Mouse (Mus musculus): ENCODE measurements around the gene Tia1. TPM values are rescaled to one million over a fixed set of nuclear protein-coding genes. Genes with fewer than 3 reads are reported as not detected.
A peak's percentile ranks its signal among the peaks of the same experiment; 100 is the strongest.

Gene Tia1
- total and polyA plus RNA-seq, 2 experiments from 2014 or later: 67.8 to 76.7 TPM

DNA sequence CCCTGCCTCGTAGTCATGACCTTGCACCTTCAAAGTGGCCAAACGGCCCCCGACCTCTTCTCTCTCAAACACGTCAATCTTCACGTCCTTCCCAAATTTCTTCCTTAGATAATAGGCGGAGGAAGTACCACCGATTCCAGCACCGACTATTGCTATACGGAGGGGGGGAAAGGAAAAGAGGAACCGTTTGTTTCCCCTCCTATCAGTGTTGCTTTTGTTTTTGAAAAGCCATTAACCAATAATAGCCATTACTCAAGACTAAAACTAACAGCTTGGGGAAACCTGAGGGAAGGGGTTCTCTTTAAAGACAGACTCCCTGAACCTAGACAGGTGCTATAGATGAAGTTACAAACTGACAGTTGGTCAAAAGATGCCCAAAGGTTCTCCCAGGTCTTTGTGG, 8.1 kb upstream of the Tia1 start:
- Histone ChIP-seq H3K4me3 (ENCODE audit: low read depth, low read length) (peak overlapping the region; percentile 78), H3K4me1 (ENCODE audit: control insufficient read depth, insufficient read depth) (peaks cover 24% of the 10 kb centered on the region), H3K27me3 (ENCODE audit: control insufficient read depth, insufficient read depth, low read length) (no peaks in the 10 kb centered on the region), H3K27ac (ENCODE audit: low read depth) (peak overlapping the region; percentile 81), H3K36me3 (replicated peaks; ENCODE audit: control insufficient read depth, insufficient read depth, low read length) (peaks cover 16% of the 10 kb centered on the region), H3K9me3 (replicated peaks; ENCODE audit: control insufficient read depth, low read length) (no peaks in the 10 kb centered on the region), H3K9ac (replicated peaks; ENCODE audit: low read depth, low read length) (peak overlapping the region; percentile 66), H3K4me2 (ENCODE audit: low read depth, low read length) (peak overlapping the region; percentile 74)
- 24% methylated on average over 10 of the region's 10 CpGs for WGBS
- DNase-seq (ENCODE audit: low spot score): no peak
- TF ChIP-seq EP300 (IDR thresholded peaks at IDR 0.05; ENCODE audit: low read depth): no peak
- TF ChIP-seq CTCF (IDR thresholded peaks at IDR 0.05; ENCODE audit: low read depth): no peak
- ATAC-seq (ENCODE audit: insufficient read depth, low read depth): no peak

DNA sequence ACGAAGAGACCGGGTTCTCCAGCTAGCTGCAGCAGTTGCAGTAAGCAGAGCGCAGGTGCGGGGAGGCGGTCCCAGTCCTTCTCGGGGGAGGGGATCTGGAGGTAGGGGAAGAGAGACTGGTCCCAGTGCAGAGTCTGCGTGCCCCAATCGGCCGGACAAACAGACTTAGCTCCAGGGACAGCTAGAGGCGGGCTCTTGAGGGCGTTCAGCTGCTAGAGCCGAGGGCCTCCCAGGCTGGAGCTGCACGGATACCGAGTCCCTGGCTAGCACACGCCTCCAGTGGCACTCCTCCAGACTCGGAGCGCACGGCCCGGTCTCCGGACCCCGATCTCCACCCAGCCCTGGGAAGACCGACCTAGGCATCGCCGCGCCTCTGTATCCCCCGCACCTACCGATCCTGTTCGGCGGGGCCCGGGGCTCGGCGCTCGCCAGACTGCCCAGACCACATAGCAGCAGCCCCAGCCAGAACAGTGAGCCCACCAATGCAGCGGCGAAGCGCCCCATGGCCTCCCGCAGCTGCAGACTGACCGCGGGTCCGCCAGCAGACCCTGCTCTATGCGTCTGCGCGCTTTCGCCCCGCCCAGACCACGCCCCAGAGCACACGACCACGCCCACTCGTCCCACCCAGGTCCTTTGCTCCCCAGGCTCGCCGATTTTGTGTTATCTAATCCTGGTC, 7.3 kb upstream of the Tia1 start, which contains the start of gene Pcyox1:
TSS of gene Pcyox1 (minus strand) at position 574 of the 676 bp plus-strand sequence.
- WGBS: under 1% methylated on average over 51 of the region's 51 CpGs
- peak; percentile 93 for ATAC-seq (ENCODE audit: insufficient read depth, low read depth)

DNA sequence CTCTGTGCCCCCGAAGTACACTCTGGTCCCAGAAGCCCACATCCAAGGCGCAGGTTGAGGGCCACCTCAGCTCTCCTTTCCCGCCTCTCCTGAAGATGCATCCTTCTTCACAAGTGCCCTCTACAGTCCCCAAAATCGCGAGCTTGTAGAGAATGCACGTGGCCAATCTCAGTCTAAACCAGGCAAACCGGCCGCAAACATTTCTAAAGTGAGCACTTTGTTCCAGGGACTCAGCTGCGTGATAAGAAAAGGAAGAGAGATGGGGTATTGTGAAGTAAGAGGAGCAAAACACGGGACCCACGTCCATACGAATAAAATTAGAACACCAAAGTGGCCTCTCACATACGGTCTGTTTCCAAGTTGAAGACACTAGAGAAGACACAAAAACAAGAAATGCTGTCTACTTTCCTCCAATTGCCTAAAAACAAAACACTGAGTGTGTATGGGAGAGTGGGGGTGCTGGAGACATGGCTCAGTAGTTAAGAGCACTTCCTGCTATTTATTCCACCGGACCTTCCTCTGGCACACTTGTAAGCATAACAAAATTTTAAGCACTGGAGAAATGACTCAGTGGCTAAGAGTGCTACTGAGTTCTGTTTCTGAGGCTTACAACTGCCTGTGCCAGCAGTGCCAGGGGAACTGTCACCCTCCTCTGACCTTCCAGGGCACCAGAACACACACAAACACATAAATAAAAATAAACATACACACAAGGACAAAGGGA, 6.6 kb upstream of the Tia1 start:
- Histone ChIP-seq H3K4me1 (ENCODE audit: control insufficient read depth, insufficient read depth) (peaks cover 24% of the 10 kb centered on the region), H3K36me3 (replicated peaks; ENCODE audit: control insufficient read depth, insufficient read depth, low read length) (peaks cover 1% of the 10 kb centered on the region), H3K27ac (ENCODE audit: low read depth) (peak overlapping the region; percentile 81), H3K4me3 (ENCODE audit: low read depth, low read length) (peak overlapping the region; percentile 78), H3K27me3 (ENCODE audit: control insufficient read depth, insufficient read depth, low read length) (no peaks in the 10 kb centered on the region), H3K9ac (replicated peaks; ENCODE audit: low read depth, low read length) (peak overlapping the region; percentile 66; the same call in 1 of the 2 replicates), H3K4me2 (ENCODE audit: low read depth, low read length) (peak overlapping the region; percentile 74), H3K9me3 (replicated peaks; ENCODE audit: control insufficient read depth, low read length) (no peaks in the 10 kb centered on the region)
- 2% methylated on average over 14 of the region's 14 CpGs for WGBS
- ATAC-seq (ENCODE audit: insufficient read depth, low read depth) (no peak; the same call in 1 of the 2 replicates), DNase-seq (ENCODE audit: low spot score) (no peak)
- no peak for TF ChIP-seq CTCF (IDR thresholded peaks at IDR 0.05; ENCODE audit: low read depth)

More for the DNA sequence above, 7.3 kb upstream of the Tia1 start, which contains the start of gene Pcyox1:
- Histone ChIP-seq H3K4me3 (ENCODE audit: low read depth, low read length) (peak within 1 kb of the TSS; percentile 78), H3K36me3 (replicated peaks; ENCODE audit: control insufficient read depth, insufficient read depth, low read length) (peaks cover 8% of the 10 kb centered on the region), H3K9ac (replicated peaks; ENCODE audit: low read depth, low read length) (peak within 1 kb of the TSS; percentile 66), H3K4me1 (ENCODE audit: control insufficient read depth, insufficient read depth) (peaks cover 24% of the 10 kb centered on the region), H3K9me3 (replicated peaks; ENCODE audit: control insufficient read depth, low read length) (no peaks in the 10 kb centered on the region), H3K4me2 (ENCODE audit: low read depth, low read length) (peak within 1 kb of the TSS; percentile 74), H3K27ac (ENCODE audit: low read depth) (peak within 1 kb of the TSS; percentile 81), H3K27me3 (ENCODE audit: control insufficient read depth, insufficient read depth, low read length) (no peaks in the 10 kb centered on the region)
- no peak for TF ChIP-seq CTCF (IDR thresholded peaks at IDR 0.05; ENCODE audit: low read depth)
- no peak for TF ChIP-seq EP300 (IDR thresholded peaks at IDR 0.05; ENCODE audit: low read depth)
- DNase-seq (ENCODE audit: low spot score): peak; percentile 86

- ATAC-seq (ENCODE audit: insufficient read depth, low read depth): no peak
- no peak for TF ChIP-seq EP300 (IDR thresholded peaks at IDR 0.05; ENCODE audit: low read depth)
- 76% methylated on average over 2 of the region's 2 CpGs for WGBS
Measured at GRCm38 (mm10) chr6:86398986-86399385, 5.0 kb upstream of the Tia1 start.

GRCm38 (mm10) chr6:86399995-86400394, 4.0 kb upstream of the Tia1 start:
- Histone ChIP-seq H3K9me3 (replicated peaks; ENCODE audit: control insufficient read depth, low read length) (no peaks in the 10 kb centered on the region), H3K27me3 (ENCODE audit: control insufficient read depth, insufficient read depth, low read length) (no peaks in the 10 kb centered on the region), H3K4me2 (ENCODE audit: low read depth, low read length) (no peak overlapping the region), H3K9ac (replicated peaks; ENCODE audit: low read depth, low read length) (no peak overlapping the region), H3K4me1 (ENCODE audit: control insufficient read depth, insufficient read depth) (peaks cover 21% of the 10 kb centered on the region), H3K36me3 (replicated peaks; ENCODE audit: control insufficient read depth, insufficient read depth, low read length) (no peaks in the 10 kb centered on the region), H3K4me3 (ENCODE audit: low read depth, low read length) (no peak overlapping the region), H3K27ac (ENCODE audit: low read depth) (no peak overlapping the region)
- DNase-seq (ENCODE audit: low spot score): no peak
- TF ChIP-seq CTCF (IDR thresholded peaks at IDR 0.05; ENCODE audit: low read depth) (no peak), EP300 (IDR thresholded peaks at IDR 0.05; ENCODE audit: low read depth) (no peak)
- WGBS: 73% methylated on average over 2 of the region's 2 CpGs
- no peak for ATAC-seq (ENCODE audit: insufficient read depth, low read depth)

More at GRCm38 (mm10) chr6:86398986-86399385, 5.0 kb upstream of the Tia1 start:
- no peaks in the 10 kb centered on the region for H3K9me3 ChIP-seq (replicated peaks; ENCODE audit: control insufficient read depth, low read length)
- no peak overlapping the region for H3K4me3 ChIP-seq (ENCODE audit: low read depth, low read length)
- no peak for DNase-seq (ENCODE audit: low spot score)
- no peak overlapping the region for H3K27ac ChIP-seq (ENCODE audit: low read depth)
- H3K9ac ChIP-seq (replicated peaks; ENCODE audit: low read depth, low read length): no peak overlapping the region
- no peaks in the 10 kb centered on the region for H3K27me3 ChIP-seq (ENCODE audit: control insufficient read depth, insufficient read depth, low read length)
- no peak overlapping the region for H3K4me2 ChIP-seq (ENCODE audit: low read depth, low read length)
- H3K4me1 ChIP-seq (ENCODE audit: control insufficient read depth, insufficient read depth): peaks cover 24% of the 10 kb centered on the region
- no peaks in the 10 kb centered on the region for H3K36me3 ChIP-seq (replicated peaks; ENCODE audit: control insufficient read depth, insufficient read depth, low read length)
